Mouse (Mus musculus) ES-Bruce4 (cell line): ENCODE measurements around the gene Fsd2.

Experiments used
- CTCF ChIP-seq: IDR thresholded peaks from one replicate; pipeline ENCODE4 v1.8.1; 2011; ENCODE audit warnings: low read depth, low read length
- POLR2A ChIP-seq: IDR thresholded peaks from one replicate; pipeline ENCODE4 v1.8.1; 2011; ENCODE audit warnings: low read length; ENCODE audit not compliant: insufficient read depth

GRCm38 (mm10) chr7:81541924-81542524 lies 24.7 kb downstream of the Fsd2 start:
- TF ChIP-seq CTCF (no peak), POLR2A (no peak)
